Mouse (Mus musculus) frontal cortex, adult 2 months (tissue): Measurements from ENCODE around the gene Usp48. TPM values are rescaled to one million over a fixed set of nuclear protein-coding genes. Genes with fewer than 3 reads are reported as not detected.
A peak's percentile ranks its signal among the peaks of the same experiment; 100 is the strongest.

Experiments used
- DNase-seq, 2 experiments: peaks; one replicate each; pipeline ENCODE4 v3.0.0; 2022; ENCODE audit warnings: low spot score in 1 of 2; ENCODE audit errors: extremely low spot score in 1 of 2
- polyA plus RNA-seq: library from polyadenylated mRNA; depleted of rRNA; stranded (reverse); fragments of >200 nt; gene quantifications from 2 replicates; pipeline ENCODE4 v1.2.3, GENCODE M21; 2012

The Usp48 gene
- polyA plus RNA-seq, 1 experiment: 180 TPM

DNA sequence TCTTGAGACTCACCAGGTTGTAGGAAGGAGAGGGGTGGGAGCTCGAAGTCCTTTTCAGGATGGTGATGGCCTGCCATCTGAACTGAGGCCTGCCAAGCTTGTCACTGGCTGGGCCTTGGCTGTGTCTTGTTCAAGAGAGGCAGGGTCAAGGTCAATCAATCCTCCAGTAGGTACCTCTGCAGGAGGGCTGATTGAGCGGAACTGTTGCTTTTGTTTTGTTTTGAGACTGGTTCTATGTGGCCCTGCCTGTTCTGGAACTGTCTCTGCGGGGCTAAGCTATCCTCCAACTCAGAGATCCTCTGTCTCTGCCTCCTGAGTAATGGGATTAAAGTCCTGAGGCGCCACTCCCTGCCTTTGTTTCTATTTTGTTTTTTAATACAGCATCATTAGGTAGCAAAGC lies 66.0 kb downstream of the Usp48 start:
- DNase-seq: no peak

GRCm38 (mm10) chr4:137660364-137661077 lies 67.0 kb downstream of the Usp48 start:
- no peak for DNase-seq

GRCm38 (mm10) chr4:137661078-137661450 lies 67.5 kb downstream of the Usp48 start:
- no peak for DNase-seq

- no peak for DNase-seq
Measured at GRCm38 (mm10) chr4:137661547-137661946, 68.0 kb downstream of the Usp48 start.

GRCm38 (mm10) chr4:137663491-137663890 lies 69.9 kb downstream of the Usp48 start:
- no peak for DNase-seq

- peak in 1 of 2 experiments; percentile 79 for DNase-seq
Measured at GRCm38 (mm10) chr4:137664433-137664979, 71.0 kb downstream of the Usp48 start, which contains the start of gene Rap1gap. Gene Rap1gap, plus strand, starts transcription at chr4:137664726.

- peak in 1 of 2 experiments; percentile 54 for DNase-seq
Measured at GRCm38 (mm10) chr4:137664980-137665675, 71.6 kb downstream of the Usp48 start.

- no peak for DNase-seq
Measured at GRCm38 (mm10) chr4:137665791-137666190, 72.2 kb downstream of the Usp48 start.

- DNase-seq: no peak
Measured at GRCm38 (mm10) chr4:137666283-137666957, 72.9 kb downstream of the Usp48 start.

DNA sequence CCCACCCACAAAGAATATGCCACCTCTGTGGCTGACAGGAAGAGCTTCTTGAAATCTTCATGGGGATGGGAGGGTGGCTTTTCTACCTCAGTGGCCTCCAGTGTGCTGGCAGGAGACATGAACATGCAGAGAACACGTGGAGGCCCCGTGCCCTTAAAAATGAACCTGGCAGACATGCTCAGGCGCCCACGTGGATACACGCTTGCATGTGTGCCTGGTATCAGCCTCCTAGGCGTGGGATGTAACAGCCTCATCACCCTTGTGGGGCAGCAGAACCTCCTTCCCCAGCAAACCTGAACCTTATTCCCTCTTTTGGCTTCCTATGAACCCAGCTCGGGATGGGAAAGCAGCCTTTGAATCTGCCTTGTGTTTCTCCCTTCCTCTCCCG lies 73.4 kb downstream of the Usp48 start:
- peak in 1 of 2 experiments; percentile 68 for DNase-seq

- no peak for DNase-seq
Measured at GRCm38 (mm10) chr4:137667747-137668146, 74.2 kb downstream of the Usp48 start.

- DNase-seq: no peak
Measured at GRCm38 (mm10) chr4:137671711-137672500, 78.4 kb downstream of the Usp48 start.

DNA sequence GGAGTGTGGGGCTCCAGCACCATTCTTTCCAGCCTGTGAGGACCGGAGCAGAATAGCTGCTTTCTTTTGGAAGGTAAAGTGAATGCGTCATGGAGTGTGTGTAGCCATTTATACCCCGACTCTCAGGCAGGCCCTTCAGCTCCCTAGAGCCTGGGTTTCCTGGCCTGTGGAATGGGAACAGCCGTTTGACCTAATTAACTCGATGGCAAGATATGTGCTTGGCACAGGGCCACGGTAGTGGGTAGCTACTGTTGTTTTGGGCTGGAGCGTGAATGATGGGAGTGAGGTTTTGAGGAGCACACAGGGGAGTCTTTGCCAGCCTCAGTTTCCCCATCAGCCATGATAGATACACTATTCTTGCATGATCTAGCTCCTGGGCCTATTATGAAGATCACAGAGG lies 82.0 kb downstream of the Usp48 start:
- no peak for DNase-seq

DNA sequence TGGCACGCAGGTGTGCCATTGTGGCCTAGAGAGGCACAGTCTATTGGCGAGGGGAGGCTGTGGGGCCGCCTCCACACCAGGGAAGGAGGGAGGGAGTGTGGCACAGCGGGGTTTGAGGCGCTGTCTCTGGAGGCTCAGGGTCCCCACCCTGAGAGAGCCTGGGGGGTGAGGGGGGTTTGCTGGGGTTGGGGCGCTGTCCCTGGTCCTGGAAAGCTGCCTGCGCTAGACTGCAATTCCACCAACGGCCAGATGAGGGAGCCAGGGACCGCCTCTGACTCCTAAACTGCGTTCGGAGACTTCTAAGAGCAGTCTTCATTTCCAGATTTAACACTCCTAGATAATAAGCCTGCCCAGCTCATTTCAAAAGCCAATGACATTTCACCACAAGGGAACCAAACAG lies 82.5 kb downstream of the Usp48 start:
- DNase-seq: peak in 1 of 2 experiments; percentile 93

GRCm38 (mm10) chr4:137676700-137677484 lies 83.3 kb downstream of the Usp48 start:
- peak in 1 of 2 experiments; percentile 72 for DNase-seq

- DNase-seq: no peak
Measured at GRCm38 (mm10) chr4:137677906-137678305, 84.4 kb downstream of the Usp48 start.

DNA sequence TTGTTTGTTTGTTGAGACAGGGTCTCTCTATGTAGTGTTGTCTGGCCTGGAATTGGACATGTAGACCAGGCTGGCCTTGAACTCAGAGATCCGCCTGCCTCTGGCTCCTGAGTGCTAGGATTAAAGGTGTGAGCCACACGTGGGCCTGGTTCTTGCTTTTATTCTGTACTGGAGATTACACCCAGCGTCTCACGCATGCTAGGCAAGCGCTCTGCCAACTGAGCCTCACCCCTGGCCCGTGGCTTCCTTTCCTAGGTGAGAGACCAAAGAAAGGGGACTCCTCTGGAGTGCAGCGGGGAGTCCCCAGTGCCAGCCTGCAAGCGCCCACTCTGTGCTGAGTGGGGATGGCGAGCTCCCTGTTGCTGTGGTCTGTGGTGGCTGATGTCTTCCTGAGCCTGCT lies 85.0 kb downstream of the Usp48 start:
- DNase-seq: no peak

- DNase-seq: no peak
Measured at GRCm38 (mm10) chr4:137679979-137680550, 86.5 kb downstream of the Usp48 start.

- DNase-seq: no peak
Measured at GRCm38 (mm10) chr4:137680721-137681120, 87.2 kb downstream of the Usp48 start.
